Mouse (Mus musculus) lung, postnatal 14 days (tissue): Measurements from ENCODE around the gene Bricd5.

Experiments
- DNase-seq: peaks from one replicate; pipeline ENCODE4 v3.0.0; 2021

The Bricd5 gene

DNA sequence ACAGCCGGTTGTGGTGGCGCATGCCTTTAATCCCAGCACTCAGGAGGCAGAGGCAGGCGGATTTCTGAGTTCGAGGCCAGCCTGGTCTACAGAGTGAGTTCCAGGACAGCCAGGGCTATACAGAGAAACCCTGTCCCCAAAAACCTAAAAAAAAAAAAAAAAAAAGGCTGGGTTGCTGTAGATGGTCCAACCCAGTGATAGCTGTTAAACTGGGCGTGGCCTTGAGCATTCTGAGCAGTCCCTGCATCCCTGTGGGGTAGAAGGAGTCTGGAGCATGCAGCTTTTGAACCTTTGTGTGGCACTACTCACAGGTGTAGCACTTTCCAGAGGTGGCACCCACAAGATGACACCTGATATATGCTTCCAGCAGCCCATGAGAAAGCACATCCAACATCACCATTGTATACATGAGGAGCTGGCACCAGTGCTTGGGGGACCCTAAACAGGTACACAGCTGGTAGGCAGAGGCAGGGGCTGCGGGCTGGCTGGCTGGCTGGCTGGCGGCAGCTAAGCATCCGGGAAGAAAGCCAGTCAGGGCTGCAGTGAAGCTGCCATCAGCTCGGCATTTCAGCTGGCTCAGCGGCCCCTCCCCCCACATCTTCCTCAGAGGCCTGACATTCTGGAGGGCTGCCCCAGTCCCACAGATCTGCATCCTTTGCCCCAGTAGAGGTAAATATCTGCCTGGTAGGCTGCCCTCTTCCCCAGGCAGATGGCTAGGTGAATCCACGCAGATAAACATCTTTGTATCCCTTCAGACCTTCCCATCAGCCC, 11.6 kb downstream of the Bricd5 start:
- no peak for DNase-seq

DNA sequence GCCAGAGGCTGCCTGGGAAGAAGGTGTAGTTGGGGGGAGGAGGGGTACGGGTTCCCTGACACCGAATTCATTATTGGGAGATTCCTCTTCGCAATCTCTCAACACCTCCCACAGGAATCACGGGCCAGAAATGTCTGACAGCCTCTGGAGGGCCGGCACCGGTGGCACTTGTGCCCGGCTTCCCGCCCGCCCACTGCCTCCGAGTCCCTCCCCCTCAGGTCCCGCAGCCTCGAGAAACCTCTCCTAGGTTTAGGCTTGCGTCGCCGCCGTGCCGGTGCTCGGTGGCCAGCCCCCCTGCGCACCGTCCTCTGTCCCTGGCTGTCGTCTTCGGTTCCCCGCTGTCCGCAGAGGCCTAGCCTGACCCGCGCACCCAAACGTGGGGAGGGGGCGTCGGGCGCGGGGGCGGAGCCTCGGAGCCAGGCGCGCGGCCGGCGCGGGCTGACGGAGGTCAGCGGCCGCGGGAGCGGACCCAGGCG, 14.5 kb downstream of the Bricd5 start, which contains the start of gene Caskin1:
TSS of gene Caskin1 (plus strand) at position 416 of the 476 bp plus-strand sequence.
- DNase-seq: peak; percentile 29

DNA sequence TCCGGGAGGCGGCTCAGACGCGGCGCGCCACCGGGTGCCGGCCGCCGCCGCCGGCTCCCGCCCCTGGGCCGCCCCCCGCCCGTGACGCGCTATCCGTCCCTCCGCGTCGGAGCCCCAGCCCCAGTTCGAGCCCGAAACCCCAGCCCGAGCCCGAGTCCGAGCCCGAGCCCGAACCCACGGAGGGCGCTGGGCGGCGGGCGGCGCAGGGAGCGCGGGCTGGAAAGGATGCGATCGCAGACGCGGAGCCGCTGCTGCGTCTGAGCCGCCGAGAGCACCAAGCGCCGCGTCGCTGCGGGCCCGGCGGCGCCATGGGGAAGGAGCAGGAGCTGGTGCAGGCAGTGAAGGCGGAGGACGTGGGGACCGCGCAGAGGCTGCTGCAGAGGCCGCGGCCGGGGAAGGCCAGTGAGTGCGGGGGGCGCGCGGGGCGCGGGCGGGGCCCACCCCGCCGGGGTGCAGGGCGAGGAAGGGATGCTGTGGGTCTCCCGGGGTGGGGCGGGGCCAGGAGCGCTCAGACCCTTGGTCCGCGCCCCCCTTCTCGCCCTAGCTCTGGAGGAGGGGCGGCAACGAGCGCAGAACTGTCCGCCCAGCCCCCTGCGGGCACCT, 15.1 kb downstream of the Bricd5 start:
- DNase-seq: peak; percentile 27

DNA sequence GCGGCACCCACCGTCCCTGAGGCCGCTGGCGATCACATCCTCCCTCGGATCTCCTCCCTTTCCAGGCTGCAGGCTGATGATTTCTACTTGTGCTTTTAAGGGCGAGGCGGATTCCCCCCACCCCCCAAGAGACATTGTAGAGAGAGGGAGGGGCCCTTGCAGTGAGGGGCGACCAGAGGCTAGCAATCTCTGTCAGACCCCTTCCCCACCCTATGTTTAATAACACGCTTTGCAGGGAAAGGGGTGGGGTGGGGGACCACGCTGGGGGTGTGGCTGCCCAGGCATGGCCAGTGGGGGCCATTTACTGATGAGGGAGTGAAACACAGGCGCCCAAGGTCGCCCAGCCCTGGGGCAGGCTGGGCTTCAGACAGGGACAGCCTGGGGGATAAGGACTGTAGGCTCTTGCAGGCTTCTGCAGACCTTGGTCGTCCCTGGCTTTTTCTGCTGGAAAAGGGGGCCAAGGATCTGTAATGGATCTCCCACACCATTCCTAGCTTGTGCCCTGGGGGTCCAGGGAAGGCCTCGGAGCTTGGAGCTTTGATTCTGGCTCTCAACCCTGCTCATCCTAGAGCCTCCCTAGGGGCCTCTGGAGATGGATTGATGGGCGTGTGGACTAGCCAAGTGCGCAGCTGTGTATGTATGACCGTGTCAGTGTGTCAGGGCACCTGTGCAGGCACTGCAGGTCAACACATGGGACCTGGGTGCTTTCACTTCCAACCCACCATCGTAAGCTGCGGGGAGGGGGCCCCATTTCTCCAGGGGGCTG, 15.8 kb downstream of the Bricd5 start:
- DNase-seq: no peak

DNA sequence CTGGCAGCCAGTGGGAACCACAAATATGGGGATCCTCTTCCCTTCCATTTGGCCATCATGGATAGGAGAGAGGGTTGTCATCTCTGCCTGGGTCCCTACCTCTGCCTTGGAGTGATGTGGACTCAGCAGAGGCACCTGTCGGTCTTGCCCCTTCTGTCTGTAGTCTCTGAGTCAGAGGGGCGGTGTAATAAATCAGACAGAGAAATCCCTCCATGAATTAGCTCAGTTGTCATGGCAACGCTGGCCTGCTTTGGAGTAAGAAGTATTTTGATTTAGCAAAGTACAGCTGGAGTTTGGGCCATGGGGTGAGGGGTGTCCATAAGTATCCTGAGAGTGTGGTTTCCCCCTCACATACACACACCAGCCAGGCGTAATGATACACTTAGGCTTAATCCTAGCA, 16.7 kb downstream of the Bricd5 start:
- no peak for DNase-seq

DNA sequence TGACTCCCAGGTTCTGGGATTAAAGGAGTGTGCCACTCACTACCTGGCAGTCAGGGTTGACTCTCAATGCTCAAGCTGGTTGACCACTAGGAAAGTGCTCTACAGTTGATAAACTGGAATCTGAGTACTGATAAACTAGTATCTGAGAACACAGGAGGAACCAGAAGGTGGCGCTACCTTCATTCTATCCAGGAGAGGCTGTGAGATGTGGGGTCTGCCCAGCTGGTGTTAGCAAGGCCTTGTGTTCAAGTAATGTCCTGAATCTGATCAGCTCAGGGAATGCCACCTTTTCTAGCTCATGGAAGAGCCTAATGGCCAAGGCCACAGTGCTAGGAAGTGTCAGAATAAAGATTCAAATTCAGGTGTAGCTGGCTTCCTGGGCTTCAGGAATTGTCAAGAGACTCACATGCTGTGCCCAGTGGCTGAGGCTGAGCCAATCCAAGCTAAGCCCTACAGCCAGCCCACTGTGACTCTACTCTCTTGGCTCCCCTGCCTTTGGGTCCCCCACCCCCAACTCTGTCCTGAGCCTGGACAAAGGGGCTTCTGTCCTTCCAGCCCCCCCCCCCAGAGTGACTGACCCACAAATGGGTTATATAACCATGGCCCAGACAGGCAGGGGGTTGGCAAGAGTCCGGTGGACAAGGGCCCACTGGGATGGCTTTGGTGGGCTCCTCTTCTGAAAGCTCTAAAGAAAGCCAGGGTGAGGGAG, 21.1 kb downstream of the Bricd5 start:
- DNase-seq: peak; percentile 82

DNA sequence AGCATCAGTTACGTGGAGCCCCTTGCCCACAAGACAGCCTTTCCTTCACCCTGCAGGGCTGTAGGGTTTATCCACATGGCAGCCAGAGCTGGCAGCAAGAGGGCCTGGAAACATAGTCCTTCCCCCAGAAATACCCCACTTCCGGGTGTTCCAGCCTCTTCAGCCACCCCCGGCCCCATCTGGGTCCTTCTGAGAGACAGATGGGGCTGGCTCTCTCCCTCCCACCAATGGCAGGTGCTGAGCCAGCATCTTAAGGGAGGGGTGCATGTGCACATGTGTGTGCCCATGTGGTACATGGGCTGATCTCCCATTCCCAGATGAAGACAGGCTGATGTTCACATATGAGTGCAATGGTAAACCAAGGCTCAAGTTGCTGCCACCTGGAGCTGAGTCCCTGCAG, 21.8 kb downstream of the Bricd5 start:
- no peak for DNase-seq

DNA sequence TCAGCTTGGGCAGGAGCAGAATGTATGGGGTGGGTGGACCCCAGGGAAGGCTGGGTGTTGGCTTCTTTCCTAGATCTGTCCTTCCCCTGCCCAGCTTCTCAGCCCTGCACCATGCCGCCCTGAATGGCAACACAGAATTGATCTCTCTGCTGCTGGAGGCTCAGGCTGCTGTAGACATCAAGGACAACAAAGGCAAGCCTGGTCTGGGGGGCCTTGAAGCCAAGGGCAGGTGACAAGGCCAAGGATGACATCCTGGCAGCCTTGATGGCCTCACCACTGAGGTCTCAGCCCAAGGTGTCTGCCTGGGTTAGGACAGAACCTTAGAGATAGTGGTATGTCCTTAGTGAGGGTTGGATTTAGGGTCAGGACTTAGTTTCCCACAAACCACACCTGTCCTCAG, 22.3 kb downstream of the Bricd5 start:
- no peak for DNase-seq

DNA sequence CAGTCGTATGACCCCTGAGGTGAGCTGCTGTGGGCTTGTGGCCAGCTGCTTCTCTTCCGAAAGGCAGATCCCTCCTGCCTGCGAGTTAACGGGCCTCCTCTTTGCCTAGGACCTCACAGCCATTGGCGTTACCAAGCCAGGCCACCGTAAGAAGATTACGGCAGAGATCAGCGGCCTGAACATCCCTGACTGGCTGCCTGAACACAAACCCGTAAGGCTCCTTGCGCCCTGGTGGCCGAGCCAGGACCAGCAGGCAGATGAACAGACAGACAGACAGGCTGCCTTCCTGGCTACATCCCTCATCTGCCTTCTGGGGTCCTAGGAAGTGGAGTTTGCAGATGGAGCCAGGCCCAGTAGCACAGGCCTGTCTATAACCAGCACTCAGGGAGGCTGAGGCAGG, 28.5 kb downstream of the Bricd5 start:
- no peak for DNase-seq

DNA sequence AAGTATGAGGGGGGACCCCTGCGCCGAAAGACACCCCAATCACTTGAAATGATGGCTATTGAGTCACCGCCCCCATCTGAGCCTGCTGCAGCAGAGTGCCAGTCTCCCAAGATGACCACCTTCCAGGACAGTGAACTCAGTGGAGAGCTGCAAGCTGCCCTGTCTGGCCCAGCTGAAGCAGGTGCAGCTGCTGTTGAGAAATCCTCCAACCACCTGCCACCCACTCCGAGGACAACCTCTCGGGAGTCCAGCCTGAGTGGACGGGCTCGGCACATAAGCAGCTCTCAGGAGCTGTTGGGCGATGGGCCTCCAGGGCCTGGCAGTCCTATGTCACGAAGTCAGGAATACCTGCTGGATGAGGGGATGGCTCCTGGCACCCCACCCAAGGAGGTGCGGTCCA, 30.4 kb downstream of the Bricd5 start:
- DNase-seq: no peak

DNA sequence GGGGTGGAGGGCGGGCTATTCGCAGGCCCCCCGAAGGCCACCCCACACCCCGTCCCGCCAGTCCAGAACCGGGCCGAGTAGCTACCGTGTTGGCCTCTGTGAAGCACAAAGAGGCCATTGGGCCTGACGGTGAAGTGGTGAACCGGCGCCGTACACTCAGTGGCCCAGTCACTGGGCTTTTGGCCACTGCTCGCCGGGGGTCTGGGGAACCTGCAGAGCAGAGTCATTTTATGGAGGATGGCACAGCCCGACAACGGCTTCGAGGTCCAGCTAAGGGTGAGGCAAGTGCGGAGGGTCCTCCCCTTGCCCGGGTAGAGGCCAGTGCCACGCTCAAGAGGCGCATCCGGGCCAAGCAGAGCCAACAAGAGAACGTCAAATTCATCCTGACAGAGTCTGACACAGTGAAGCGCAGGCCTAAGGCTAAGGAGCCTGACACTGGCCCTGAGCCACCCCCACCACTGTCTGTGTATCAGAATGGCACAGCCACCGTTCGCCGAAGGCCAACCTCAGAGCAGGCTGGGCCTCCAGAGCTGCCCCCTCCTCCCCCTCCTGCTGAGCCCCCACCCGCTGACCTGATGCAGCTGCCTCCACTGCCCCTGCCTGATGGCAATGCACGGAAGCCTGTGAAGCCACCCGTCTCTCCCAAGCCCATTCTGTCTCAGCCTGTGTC, 31.7 kb downstream of the Bricd5 start:
- DNase-seq: no peak

DNA sequence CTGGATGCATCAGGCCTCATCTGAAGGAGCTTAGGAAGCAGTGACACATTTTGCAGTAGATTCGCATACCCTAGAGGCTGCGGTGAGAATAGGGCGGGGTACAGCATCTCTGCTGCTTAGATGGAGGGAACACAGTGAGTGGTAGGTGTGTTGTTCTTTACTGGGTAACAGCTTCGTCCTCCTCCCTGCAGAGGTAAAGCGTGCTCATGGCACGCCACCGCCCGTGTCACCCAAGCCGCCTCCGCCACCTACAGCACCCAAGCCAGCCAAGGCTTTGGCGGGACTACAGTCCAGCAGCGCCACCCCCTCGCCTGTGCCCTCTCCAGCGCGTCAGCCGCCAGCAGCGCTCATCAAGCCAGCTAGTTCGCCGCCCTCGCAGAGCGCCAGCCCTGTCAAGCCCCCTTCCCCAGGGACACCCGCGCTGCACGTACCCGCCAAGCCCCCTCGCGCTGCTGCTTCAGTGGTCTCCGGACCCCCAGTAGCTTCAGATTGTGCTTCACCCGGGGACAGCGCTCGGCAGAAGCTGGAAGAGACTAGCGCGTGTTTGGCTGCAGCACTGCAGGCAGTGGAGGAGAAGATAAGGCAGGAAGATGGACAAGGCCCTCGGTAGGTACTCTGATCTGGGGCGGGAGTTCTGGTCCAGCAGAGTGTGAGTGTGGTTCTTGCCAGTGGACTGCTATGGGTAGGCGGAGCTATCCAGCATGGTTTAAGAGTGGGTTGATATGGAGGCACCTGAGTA, 32.8 kb downstream of the Bricd5 start:
- no peak for DNase-seq

DNA sequence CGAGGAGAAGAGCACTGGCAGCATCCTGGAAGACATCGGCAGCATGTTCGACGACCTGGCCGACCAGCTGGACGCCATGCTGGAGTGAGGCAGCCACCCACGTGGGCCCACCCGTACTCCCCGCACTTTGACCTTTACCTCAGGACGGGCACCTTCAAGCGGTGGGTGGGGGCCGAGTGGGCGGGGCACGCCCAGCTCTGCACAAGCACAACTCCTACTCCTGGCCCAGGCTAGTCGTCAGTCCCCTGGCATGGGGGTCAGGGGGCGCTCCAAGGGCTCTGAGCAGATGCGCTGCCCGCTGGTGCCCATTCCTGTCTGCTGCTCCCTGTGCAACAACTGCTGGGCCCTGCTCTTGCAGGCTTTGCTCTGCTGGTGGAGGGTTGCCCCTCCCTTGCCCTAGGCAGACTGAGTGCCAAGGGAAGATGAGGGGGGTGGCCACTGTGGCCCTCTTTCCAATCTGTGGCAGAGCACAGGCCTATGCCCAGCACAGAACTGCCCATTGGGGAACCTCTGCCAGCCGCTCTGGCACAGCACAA, 33.5 kb downstream of the Bricd5 start:
- no peak for DNase-seq

DNA sequence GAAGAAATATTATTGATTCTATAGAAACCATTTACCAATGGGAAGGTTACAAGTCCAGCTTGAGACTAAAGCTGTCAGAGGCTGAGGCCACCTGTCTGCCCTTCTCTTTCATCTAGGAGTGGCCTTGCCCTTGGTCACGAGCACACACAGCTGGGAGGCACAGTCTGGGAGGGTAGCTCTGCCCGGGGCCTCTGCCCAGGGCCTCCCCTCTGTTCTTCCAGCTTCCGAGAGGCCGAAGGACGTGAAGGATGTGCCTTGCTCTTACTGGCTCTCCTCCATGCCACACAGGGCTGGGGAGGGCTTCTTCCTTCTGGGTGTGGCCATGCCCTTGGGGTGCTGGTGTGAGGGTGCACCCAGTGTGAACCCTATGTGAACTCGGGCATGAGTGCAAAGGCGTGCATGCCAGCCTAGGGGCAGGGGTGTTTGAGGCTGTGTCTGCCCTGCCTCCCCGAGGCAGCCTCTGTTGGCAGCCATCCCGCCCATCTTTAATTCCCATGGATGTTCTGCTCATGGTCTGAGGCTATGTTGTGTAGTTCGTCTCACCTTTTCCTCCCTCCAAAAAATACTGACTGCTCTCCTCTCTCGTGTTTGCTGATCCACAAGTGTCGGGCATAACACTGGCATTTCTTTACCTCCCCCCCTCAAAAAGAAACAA, 34.2 kb downstream of the Bricd5 start:
- no peak for DNase-seq

DNA sequence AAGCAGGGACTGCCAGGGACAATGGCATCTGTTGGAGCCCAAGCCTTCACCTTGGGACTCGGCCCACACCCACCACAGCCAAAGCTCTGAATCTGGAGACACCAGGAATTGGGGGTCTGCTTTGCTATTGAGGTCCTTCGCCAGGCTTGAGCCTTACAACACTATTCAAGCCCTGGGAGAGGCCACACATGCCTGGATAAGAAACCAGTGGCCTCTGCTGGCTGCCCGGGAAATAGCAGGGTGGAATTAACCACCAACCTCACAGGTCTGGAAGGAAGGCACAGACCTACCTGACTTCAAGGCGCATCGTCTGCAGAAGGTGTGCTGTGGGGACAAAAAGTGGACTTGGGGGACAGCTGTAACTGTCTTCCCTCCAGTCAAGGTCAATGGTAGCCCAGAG, 39.9 kb downstream of the Bricd5 start:
- DNase-seq: peak; percentile 69

DNA sequence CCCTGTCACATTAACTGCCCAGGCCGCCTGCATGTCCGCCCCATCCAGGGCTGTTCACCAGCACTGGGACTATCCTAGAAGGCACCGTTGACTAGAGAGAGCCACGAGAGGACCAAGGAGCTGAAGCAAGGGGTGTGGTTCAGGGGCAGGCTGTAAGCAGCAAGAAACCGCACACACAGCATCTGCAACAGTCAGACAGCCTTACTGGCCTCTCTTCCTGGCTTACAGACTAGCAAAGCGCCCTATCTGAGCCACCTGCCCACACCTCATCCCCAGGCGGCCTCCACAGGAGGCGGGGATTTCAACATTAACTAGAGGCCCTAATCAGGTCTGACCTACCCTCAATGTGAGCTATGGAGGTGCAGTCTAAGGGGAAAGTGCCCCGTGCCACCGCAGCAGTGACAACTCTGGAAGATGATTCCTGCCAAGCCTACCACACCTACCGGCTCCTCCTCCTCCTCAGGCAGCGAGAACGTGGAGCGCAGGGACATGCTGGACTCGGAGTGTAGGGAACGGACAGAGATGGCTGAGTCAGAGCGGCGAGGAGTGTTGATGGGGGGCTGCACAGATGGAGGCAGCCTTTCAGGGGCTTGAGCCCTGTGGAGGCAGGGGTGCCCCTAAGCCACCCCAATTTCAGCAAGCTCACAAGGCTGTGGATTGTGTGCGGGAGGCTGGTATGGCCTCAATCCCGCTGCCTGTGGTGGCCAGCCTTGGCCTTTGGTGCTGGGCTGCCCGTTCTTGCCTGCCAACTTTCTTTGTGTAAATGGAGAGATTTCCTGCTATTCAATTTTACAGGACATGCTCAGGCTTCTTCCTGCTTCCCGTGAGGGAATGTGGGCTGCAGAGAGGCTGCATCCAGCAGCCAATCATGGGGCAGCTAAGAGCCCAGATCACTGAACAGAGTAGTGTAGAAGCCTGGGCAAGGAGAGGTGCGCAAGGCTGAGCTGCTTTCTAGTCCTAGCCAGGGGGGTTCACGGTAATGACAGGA, 40.9 kb downstream of the Bricd5 start:
- DNase-seq: peak; percentile 35

DNA sequence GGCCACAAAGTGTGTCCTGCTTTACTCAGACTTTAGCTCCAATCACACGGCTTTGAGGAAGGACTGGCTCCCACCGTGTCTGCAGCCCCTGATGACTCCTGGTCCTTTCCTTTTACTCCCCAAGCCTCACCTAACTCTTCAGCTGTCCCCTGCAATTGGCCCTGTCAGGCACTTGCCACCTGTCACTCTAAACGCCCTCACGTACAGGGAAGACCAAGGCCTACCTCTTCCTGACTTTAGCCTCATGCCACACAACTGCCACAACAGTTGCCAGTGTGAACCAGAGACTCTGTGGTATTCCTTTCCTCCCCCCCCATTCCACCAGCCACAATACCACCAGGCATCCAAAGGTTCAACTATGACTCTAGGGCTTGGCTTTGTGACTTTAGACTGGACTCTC, 46.8 kb downstream of the Bricd5 start:
- DNase-seq: no peak

DNA sequence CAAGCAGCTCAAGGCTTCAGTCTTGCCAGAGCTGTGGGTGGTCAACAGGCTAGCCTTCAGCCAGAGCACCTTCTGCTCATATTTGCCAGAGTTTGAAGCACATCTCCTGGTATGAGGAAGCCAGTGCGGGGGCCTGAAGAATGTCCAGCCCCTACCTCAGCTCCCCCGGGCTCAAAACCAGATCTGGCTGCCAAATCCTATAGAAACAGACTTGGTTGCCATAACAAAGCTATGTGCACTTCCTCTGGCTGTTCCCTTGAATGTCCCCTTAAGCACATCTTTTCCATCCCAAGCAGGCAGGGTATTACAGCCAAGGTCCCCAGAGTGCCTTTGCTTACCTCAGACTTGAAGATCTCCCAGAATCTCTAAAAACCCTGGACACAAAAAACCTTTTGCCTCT, 51.0 kb downstream of the Bricd5 start:
- DNase-seq: no peak
